Mouse (Mus musculus) embryo, embryonic 9.5 days (tissue): Measurements from ENCODE around the gene Slc16a7.
A peak's percentile ranks its signal among the peaks of the same experiment; 100 is the strongest.

Source experiments
- DNase-seq: peaks from one replicate; pipeline ENCODE4 v3.0.0-alpha.2; 2017; ENCODE audit errors: extremely low spot score

The Slc16a7 gene

DNA sequence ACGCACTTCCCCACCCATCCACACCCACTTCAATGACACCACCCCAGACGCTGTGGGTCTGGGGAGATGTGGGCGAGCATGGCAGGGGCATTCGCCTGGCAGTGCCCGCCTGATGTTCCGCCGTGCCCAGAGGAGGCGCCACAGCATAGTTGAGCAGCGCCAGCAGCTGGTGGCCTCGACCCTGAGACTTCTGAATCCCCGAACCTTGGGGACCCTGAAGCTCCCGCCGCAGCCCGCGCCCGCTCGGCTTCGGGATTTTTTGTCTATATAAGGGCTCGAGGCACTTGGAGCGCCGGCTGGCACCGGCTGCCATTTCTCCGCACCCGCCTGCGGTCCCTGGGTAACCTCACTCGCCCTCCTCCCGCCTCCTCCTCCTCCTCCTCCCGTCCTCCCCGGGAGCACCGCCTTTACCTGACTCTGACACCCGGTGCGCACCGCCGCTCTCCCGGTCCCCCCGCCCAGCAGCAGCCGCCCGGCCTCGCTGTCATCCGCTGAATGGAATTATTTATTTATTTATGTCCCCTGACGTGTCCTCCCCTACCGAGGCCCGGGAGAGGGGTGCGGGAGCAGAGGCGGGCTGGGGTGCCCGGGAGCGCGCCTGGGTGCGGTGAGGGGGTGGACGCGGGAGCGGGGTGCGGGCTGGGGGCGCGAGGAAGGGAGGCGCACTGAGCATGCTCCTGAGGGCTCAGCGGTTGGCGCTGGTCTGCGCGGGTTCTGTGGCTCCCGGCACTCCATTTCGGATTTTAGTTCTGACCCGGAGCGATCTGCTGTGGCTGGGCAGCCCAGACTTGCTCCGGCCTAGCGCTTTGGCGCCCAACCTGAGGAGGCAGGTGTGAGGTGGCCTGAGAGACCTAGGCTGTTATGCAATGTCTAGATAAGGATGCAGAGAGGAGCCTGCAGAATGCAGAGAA, at the start of gene Slc16a7:
Slc16a7 (minus strand) TSS at position 590 of the 911 bp plus-strand sequence.
- DNase-seq = peak; percentile 80

DNA sequence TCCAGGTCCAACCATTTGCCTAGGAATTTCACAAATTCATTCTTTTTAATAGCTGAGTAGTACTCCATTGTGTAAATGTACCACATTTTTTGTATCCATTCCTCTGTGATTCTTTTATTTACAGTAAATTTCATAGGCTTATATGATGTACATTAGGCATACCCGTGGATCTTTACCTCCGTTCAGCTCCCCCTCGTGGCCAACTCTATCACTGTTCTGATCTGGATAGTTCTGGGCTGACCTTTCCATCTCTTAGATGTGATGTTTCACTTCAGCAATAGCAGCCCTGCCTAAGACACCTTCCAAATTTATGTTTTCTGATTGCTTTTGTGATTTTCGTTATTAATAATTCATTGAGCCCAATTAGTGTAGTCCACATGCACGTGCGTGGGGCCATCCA, 29.5 kb upstream of the Slc16a7 start:
- no peak for DNase-seq

DNA sequence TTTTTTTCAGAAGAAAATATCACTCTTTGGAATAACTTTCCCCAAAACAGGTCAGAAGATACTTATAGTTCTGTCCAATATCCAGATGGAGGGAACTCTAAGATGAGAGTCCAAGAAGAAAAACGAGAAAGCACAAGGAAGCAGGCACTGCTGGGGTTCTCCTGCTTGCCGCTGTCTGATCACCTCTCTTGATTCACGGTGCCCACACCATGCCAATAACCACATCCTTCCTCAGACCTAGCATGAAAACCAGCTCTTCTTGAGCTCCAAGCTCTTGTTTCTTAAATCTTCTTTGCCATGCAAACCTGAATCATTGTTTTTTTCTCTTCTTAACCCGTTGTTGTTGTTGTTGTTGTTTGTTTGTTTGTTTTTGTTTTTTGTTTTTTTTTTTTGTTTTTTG, 10.5 kb upstream of the Slc16a7 start:
- no peak for DNase-seq

DNA sequence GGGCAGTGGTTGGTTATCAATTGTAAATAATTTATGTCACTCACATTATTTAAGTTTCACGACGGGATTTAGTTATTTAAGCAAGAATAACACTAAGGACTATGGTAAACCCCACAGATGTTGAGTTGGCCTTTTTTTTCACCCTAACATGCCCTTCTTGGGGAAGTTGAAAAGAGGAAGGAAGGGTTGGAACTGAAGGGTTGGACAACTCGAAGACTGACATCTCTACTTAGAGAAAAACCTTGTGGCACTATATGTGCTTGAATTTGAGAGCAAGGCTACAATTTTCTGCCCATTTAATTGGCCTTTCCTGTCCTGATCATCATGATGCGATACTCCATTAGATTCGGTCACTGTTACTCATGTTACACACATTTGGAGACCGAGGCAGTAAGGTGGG, 746 bp upstream of the Slc16a7 start:
- no peak for DNase-seq

DNA sequence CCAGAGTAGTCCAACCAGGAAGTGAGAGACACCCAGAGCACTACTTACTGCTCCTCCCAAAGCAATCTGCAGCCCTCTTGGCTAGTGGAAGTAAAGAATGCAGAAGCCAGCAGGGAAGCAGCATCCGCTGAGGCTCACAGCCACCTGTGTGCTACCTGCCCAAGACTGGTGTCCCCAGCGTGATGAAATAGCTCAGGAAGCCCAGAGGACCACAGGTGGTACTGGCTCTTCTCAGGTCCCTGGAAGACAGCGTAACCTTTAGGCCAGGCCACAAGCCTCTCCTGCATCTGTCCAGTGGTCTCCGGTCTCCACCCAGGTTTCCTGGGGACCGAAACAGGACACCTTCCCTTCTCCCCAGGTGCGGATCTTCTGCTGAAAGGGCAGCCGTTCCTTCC, 787 bp downstream of the Slc16a7 start:
- DNase-seq = peak; percentile 30

DNA sequence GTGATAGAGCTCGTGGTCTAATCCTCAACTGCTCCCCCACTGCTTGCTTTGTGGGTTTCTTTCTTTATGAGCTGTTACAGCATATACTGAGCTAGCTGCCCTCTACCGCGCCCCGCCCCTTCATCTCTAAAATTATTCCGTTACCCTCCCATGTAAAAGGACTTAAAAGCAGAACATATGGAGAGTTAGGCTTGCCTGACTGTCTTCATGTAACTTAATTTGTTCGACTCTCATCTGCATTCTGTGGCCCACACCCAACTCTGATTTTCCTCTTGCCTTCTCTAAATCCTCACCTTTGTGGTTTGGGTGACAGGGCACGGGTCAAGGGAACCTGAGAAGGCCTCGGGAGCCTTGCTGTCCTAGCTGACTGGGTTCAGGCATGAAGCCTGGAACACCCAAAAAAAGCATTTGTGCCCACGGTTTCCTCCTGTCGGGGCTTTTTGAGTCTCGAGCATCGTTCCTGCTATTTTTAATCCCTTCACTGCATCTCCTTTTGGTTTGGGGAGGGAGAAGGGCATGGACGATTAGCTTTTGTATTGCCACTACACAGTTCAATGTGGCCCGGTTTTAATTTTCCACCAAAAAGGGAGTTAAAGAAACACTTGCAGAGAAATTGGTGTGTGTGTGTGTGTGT, 1.4 kb downstream of the Slc16a7 start:
- no peak for DNase-seq

DNA sequence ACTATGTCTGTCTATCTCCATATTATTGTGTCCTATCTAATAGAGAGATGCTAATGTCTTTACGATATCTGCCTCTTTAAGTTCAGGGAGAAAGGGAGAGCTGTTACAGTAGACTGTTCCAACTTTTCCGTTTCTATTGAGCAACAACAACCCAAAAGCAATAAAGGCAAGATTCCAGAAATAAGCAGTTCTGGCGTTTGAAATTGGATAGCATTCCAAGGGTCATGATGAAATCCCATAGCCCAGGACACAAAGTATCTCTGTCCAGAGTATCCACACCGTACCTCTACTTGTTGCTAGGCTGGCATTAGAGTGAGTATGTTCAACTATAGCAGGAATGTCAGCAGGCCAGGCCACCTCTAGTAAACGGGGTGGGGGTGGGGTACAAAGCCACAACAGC, 13.7 kb downstream of the Slc16a7 start:
- DNase-seq = no peak

DNA sequence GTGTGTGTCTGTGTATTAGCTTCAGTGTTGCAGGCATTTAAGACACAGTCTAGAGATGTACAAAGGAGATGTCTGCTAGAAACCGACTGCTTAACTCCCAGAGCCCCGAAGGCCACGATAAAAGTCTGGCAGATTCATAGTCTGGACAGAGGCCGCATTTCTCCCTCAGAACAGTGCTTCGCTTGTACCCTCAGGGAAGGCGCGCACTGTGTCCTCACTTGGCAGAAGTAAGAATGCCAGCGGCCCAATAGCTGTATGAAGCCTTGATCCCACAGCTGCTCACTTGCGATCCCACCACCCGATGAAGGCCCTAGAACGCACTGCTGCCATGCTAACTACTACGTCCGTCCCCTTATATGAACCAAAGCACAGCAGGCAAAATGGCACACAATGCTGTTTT, 16.6 kb downstream of the Slc16a7 start:
- DNase-seq = no peak

DNA sequence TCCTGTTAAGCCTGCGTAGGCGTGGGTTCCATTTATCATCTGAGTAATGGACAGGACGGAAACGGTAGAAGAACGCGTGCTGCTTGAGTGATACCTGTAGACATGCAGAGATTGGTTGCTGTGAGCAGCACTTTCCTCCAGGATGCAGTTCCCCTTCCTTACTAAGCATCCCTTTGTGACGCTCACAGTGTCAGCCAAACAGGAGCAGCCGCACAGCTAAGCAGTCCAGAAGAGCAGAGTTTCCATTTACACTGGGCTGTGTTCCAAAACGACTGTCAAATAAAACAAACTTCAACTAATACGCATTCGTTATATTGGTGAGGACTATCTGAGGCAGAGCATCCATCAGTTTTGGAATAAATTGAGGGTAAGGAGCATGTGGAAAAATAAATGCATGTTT, 17.8 kb downstream of the Slc16a7 start:
- no peak for DNase-seq

DNA sequence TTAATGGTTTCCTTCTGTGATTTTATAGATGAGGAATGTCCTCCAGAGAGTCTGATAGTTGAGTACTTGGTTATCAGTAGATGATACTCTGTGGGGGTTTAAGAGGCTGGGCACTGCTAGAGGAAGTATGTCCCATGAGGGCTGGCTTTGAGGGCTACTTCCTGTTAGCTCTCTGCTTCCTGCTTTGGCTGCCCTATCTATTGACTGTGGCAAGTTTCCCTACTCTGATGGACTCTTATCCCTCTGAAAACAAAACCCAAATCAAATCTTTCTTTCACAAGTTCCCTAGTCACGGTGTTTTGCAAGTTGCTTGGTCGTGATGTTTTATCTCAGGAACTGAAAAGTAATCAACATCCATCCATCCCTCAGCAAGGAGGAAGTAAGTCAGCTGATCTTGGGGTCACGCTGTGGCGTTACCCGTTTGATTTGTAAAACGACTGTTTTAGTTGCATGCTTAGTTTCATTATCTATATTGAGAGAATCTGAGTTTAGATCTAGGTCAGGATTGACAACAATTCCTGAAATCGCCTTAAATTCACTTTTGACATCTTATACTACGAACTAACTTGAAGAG, 19.1 kb downstream of the Slc16a7 start:
- DNase-seq = no peak

DNA sequence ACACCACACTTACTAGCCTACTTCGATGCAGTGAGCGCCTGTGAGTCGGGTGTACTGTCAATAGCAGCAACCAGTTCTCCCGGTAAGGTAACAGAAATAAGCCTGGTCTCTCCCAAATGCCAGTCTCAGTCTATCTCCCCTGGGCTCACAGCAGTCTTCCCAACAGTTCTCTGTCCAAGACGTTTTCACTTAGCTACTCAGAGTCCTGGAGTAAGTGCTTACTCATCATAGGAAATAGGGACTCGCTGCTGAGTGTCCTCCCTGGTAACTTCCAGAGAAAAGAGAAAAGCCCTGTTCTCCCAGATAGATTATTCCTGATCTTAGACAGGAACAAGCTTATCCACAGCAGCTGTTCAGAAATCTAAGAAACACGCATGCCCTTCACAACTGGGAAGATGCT, 30.8 kb downstream of the Slc16a7 start:
- no peak for DNase-seq

DNA sequence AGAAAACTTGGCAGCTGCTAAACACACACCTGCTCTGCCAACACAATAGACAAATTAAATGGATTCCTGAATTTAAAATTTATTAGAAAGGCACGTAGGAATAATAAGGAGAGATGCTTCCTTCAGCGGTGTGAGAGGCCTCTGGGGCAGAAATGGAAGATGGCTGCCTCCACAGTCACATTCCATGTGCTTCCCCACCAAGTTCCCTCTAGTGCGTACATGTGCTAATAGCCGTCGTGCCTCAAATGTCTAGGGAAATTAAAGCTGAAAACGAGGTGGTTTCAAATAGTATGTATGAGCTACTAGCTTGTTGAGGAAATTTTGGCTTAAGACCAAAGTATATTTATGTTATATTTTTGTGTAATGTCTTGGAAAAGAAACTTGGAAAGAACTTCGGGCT, 36.5 kb downstream of the Slc16a7 start:
- DNase-seq = no peak

DNA sequence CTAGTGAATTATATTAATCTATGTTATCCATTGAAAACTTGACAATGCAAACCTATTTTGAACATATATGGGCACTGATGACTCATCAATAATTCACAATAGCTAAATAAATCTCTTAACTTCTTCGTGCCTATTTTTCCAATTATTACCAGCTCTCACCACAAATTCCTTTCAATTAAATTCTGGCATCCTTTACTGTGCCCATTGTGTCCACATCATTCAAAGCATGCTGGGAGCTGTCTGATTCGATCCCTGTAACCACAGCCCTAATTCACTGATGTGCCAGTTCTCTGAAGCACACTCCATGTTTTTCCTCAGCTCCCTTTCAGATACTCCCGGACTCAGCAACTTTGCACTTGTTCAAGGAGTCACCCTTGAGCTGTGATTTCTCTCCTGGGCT, 41.1 kb downstream of the Slc16a7 start:
- DNase-seq = no peak

DNA sequence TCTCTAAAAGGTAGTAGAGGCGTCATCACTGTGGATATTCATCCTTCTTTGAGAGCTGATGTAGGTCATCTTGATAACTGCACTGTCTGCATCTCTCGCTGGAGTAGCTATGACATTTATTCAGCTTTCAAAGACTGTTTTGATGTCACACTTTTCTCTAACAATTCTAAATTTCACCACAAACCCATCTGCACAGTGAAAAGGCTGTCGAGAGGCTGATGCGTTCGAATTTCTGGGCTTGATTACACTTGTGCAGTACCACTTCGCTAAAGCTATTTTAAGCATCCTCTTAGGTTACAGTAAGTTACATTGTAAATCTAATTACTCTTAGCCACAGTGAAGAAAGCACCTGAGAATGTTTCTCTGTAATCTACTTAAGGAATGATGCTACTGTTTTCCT, 42.1 kb downstream of the Slc16a7 start:
- no peak for DNase-seq

DNA sequence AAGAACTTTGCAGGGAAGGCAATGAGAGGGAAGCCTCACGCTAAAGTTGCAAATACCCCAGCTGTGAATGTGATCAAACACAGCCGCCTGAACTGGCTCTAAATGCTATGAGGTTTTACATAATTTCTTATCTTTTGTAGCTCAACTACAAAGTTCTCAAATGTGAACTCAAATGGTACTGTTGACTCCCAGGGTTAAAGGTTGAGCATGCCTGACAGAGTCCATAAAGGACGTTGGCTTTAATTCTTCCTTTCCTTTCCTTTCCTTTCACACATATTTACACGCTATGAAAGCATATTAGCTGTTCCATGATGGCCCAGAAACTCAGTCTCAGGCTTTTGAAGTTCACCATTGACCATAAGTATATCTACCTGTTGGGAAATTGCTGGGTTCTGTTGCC, 42.9 kb downstream of the Slc16a7 start:
- no peak for DNase-seq

DNA sequence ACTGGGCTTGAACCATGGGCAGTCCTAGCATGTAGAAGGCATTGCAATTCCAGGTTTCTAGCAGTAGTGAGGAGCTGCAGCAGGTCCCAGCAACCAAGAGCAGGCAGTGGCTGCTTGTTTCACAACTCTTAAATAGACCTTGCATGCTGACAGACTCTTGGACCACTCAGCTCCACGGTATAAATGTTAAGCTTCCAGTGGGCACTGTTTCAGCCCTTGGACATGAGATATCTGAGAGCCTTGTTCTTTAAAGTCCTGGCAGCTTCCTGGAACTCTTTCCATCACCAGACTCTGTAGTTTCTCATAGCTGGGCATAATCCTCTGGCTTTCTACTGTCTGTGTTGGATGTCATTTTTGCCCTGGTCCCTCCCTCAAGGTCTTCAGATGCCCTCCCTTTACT, 43.7 kb downstream of the Slc16a7 start:
- DNase-seq = no peak

DNA sequence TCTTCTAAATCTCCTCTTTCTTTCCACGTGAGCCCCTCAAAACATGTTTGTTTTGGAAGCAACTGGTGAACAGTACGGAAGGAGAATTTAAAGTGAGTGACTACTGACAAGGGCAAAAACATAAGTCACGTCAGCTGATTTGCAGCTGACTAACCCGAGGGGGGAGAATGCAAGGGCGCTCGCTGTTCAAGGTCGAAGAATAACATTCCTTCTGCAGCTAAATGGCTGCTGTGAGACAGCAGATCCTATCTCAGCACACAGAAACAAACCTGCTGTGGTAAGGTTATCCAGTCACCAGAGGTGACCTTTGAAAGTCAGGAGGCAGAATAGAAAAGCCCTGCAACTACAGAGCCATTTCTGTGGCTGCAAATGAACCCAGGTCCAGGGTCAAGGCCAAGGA, 47.1 kb downstream of the Slc16a7 start:
- no peak for DNase-seq

DNA sequence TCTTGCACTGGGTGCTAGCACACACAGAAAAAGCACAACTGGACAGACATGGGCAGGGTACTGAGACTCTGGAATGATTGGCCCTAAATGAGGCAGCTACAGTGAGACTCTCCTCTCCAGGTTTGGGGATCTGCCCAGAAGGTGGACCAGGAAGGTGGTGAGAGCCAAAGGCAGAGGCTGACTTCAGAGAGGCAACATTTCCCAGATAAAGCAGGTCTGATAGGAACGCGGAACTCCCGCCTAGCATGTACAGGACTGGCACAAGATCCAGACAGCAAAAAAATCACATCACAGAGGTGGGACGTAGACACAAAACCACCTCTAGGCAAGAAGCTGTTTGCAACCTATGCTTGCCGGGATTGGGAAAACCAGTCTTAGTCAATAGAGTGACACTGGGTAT, 55.5 kb downstream of the Slc16a7 start:
- DNase-seq = no peak

DNA sequence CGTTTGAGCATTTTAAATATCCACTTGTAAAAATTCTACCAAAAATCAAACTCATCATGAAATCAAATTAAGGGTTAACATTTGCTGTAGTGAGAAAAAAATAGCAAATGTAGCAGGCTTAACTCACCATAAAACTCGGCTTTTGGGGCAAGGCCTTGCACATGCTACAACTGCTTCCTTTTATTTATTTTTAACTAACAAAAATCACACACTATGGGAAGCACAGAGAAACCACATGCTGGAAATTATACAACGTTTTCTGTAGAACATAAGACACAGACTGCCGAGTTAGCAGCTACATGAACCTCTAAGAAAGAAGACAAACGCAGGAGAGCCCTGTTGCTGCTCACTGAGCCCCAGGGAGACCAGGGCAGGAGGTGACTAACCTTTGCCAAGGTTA, 57.9 kb downstream of the Slc16a7 start:
- DNase-seq = no peak

DNA sequence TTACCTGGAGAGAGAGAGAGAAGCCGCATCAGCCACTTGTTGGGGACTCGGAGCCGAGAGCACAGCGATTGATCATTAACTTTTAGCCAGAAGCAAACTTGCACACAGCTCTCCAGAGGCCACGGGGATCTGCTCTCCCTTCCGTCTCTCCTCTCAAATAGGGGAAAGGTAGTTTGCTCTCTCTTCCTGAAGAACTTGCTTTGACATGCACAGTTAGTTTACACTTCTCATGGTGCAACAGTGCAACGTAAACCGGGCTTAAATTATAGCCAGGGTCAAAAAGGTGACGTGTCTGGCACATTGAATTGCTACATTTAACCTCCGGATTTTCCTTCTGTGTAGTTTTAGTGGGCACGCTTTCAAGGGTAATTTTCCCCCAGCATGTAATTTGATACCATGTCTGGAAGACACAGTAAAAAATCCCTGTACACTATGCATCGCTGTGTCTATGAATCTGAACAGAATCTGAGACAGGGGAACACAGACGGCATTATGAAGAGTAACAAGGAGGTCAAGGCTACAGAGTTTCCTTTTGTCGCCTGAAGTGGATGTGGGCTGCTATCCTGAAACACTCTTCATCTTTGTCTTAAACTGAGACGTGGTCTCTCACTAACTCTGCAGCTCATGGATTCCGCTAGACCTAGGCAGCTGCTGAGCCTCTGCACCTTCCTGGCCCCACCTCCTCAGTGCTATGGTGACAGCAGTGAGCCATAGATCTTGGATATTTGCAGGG, 60.8 kb downstream of the Slc16a7 start:
- peak; percentile 44 for DNase-seq

DNA sequence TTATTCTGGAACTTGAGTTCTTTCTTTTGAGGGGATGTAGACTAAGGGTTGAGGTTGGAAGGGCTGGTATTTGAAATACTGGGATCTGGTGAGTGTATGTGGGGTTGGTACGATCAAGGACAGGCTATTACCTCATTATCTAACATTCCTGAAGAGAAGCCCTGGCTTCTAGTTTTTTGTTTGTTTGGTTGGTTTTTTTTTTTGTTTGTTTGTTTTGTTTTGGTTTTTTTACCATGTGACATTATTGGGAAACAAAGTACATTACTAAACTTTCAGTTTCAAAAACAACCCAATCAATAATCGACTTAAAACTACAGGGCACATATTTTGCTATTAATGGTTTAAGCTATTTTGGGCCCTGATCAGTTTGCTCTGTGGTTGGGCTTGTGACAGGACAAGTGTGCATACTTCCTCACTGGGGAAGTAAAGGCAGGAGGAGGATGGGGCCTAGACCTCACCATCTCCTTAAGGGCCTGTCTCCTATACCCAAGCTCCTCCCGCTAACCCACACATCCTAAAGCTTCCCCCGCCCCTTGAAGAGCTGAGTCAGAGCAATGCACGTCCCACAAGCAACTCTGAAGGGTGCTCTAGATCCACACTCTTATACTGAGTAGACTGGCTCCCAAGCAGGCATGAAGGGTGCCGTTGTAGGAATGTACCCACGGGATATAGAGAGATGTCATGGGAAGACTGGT, 64.2 kb downstream of the Slc16a7 start:
- no peak for DNase-seq
